8 mouse cellular contexts compared by ENCODE assay signal in the genomic region with DNA sequence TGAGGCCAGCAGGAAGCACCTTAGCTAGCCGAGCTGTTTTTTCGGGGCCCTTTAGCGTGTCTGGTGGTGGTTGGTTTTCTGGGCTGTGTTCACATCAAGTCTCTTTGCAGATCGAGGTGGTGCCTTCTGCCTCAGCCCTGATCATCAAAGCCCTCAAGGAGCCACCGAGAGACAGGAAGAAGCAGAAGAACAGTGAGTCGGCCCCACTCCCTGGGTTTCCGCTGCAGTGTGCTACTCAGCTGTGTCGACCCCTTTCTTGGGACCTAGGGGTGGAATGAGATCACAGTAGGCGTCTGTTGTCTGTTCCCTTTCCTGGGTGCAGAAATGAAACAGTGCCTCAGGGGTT. TPM values are rescaled to one million over a fixed set of nuclear protein-coding genes. Genes with fewer than 3 reads are reported as not detected.
DNase-seq lines count a peak whose midpoint lies in the region; ATAC-seq and TF ChIP-seq lines count a peak whose summit lies in the region.

No protein-coding gene starts in this region.

- H3K4me3 ChIP-seq in heart, adult 2 months: peak overlapping the region; percentile 75
- H3K4me3 ChIP-seq in hindbrain, embryonic 10.5 days: peak overlapping the region; percentile 98
- H3K4me3 ChIP-seq in midbrain, embryonic 12.5 days: peak overlapping the region; percentile 74

- no peaks in the 10 kb centered on the region for H3K9me3 ChIP-seq in hindbrain, embryonic 10.5 days
- H3K9me3 ChIP-seq in midbrain, embryonic 12.5 days: no peaks in the 10 kb centered on the region

- ATAC-seq in midbrain, embryonic 12.5 days (ENCODE audit: low FRiP score, low read depth): no peak

- no peak overlapping the region for H3K9ac ChIP-seq in heart, adult 2 months (ENCODE audit: low read depth, low read length)
- H3K9ac ChIP-seq in midbrain, embryonic 12.5 days (replicated peaks): peak overlapping the region; percentile 93

- no peak for TF ChIP-seq CTCF in heart, adult 2 months (IDR thresholded peaks at IDR 0.05)

- H3K4me2 ChIP-seq in midbrain, embryonic 12.5 days (replicated peaks): peak overlapping the region; percentile 78

- no peak for TF ChIP-seq EP300 in heart, adult 2 months (IDR thresholded peaks at IDR 0.05; ENCODE audit: insufficient read depth, low read depth, low read length)

- WGBS in heart, adult 2 months: 18% methylated on average over 9 of the region's 9 CpGs
- 9% methylated on average over 9 of the region's 9 CpGs for WGBS in hindbrain, embryonic 10.5 days
- WGBS in midbrain, embryonic 12.5 days: 11% methylated on average over 9 of the region's 9 CpGs

- H3K27ac ChIP-seq in heart, adult 2 months: no peak overlapping the region
- H3K27ac ChIP-seq in hindbrain, embryonic 10.5 days: peak overlapping the region; percentile 97
- peak overlapping the region; percentile 75; the same call in 1 of the 2 replicates for H3K27ac ChIP-seq in midbrain, embryonic 12.5 days (replicated peaks)

- no peaks in the 10 kb centered on the region for H3K79me2 ChIP-seq in heart, adult 2 months (replicated peaks; ENCODE audit: control insufficient read depth, insufficient read depth, low read length)

- intact Hi-C loops in heart, adult 2 months (cut with DNase I): no loop called here
- intact Hi-C loops in heart, postnatal 10 days (cut with DNase I): no loop called here

- TF ChIP-seq POLR2A in heart, adult 2 months (IDR thresholded peaks at IDR 0.05; ENCODE audit: insufficient read depth, low read depth, low read length): no peak

- H3K27me3 ChIP-seq in heart, adult 2 months (ENCODE audit: control insufficient read depth, insufficient read depth, low read length): no peaks in the 10 kb centered on the region
- no peaks in the 10 kb centered on the region for H3K27me3 ChIP-seq in hindbrain, embryonic 10.5 days (ENCODE audit: insufficient read depth, poor library complexity, severe bottlenecking)
- H3K27me3 ChIP-seq in midbrain, embryonic 12.5 days: no peaks in the 10 kb centered on the region

- no peaks in the 10 kb centered on the region for H3K36me3 ChIP-seq in heart, adult 2 months (ENCODE audit: control insufficient read depth, insufficient read depth, low read length)
- H3K36me3 ChIP-seq in hindbrain, embryonic 10.5 days: peaks cover 36% of the 10 kb centered on the region
- peaks cover 27% of the 10 kb centered on the region for H3K36me3 ChIP-seq in midbrain, embryonic 12.5 days

- DNase-seq in heart, adult 2 months: no peak
- DNase-seq in heart, postnatal 10 days: no peak
- peak; percentile 60 to 63 for DNase-seq in CD8-positive naive resting alpha-beta T cell, adult 2 months (ENCODE audit: low read depth in 2 of 2, low spot score in 2 of 2)
- DNase-seq in hindbrain, embryonic 10.5 days (ENCODE audit: low spot score): no peak
- no peak for DNase-seq in urinary bladder, postnatal 10 days (ENCODE audit: low spot score)
- DNase-seq in spleen, adult 18-20 months: no peak
- DNase-seq in lung, postnatal 10 days: no peak

- peaks cover 8% of the 10 kb centered on the region for H3K4me1 ChIP-seq in heart, adult 2 months (ENCODE audit: control insufficient read depth, insufficient read depth, low read length)
- peaks cover 71% of the 10 kb centered on the region for H3K4me1 ChIP-seq in hindbrain, embryonic 10.5 days (replicated peaks)
- peaks cover 54% of the 10 kb centered on the region for H3K4me1 ChIP-seq in midbrain, embryonic 12.5 days

RNA-seq across cellular contexts. Expression of gene Lrsam1, which starts 1.4 kb away (rescaled TPM):
- 10 to 100 TPM; 12.6 to 16.3 TPM for total RNA-seq in heart, adult 2 months (2021)
- 11.4 and 14.8 TPM in 2 replicates for polyA plus RNA-seq in heart, adult 2 months (2012; rRNA removed)
- 10 to 100 TPM; 10.7 to 16.2 TPM for total RNA-seq in heart, postnatal 10 days (2021)
- 11.5 TPM in 2 replicates for polyA plus RNA-seq in hindbrain, embryonic 10.5 days (2016; fragmentation: Nextera tagmentation; extraction: Ambion mirVana)
- 16.2 and 21.1 TPM in 2 replicates for polyA plus RNA-seq in midbrain, embryonic 12.5 days (2016; fragmentation: Nextera tagmentation; extraction: Ambion mirVana)

RNA-seq across cellular contexts. Expression of gene Rpl12, which starts 1.5 kb away (rescaled TPM):
- 10 to 100 TPM; 60.6 to 64.0 TPM for total RNA-seq in heart, adult 2 months (2021)
- polyA plus RNA-seq in heart, adult 2 months (2012; rRNA removed): 150 and 174 TPM in 2 replicates
- 100 to 1,000 TPM in 1 of 2 experiments, 10 to 100 TPM in 1; 94.4 to 121 TPM for total RNA-seq in heart, postnatal 10 days (2021)
- polyA plus RNA-seq in hindbrain, embryonic 10.5 days (2016; fragmentation: Nextera tagmentation; extraction: Ambion mirVana): 131 and 166 TPM in 2 replicates
- 108 and 111 TPM in 2 replicates for polyA plus RNA-seq in midbrain, embryonic 12.5 days (2016; fragmentation: Nextera tagmentation; extraction: Ambion mirVana)

RNA-seq across cellular contexts. Expression of gene Slc2a8, which starts 19.0 kb away (rescaled TPM):
- total RNA-seq in heart, adult 2 months (2021): 10 to 100 TPM; 12.8 to 16.6 TPM
- polyA plus RNA-seq in heart, adult 2 months (2012; rRNA removed): 25.2 and 35.7 TPM in 2 replicates
- total RNA-seq in heart, postnatal 10 days (2021): 10 to 100 TPM; 17.3 to 17.9 TPM
- 21.3 and 27.4 TPM in 2 replicates for polyA plus RNA-seq in hindbrain, embryonic 10.5 days (2016; fragmentation: Nextera tagmentation; extraction: Ambion mirVana)
- polyA plus RNA-seq in midbrain, embryonic 12.5 days (2016; fragmentation: Nextera tagmentation; extraction: Ambion mirVana): 21.3 and 24.1 TPM in 2 replicates

Comparison
In these comparisons a context has a peak if more than half of its experiments do, and no peak if none do; other contexts are left out.
1. DNase-seq: peak in CD8-positive naive resting alpha-beta T cell, adult 2 months (2 of 2); none in heart, adult 2 months (0 of 2), heart, postnatal 10 days (0 of 2), hindbrain, embryonic 10.5 days (single experiment), urinary bladder, postnatal 10 days (single experiment), spleen, adult 18-20 months (0 of 2) and lung, postnatal 10 days (single experiment).
2. Peak in every context shown above with its lines, with median percentiles within 50 percentile points of each other: H3K4me3 ChIP-seq.